Mouse (Mus musculus): ENCODE data around the gene Ube2g2. TPM values are rescaled to one million over a fixed set of nuclear protein-coding genes. Genes with fewer than 3 reads are reported as not detected.

The Ube2g2 gene
- 10 to 100 TPM; 43.7 to 51.3 TPM for total RNA-seq (2021)

- intact Hi-C loops (cut with DNase I), result loop anchor here (5.0 kb wide), 2 partner anchors 40 to 105 kb away; partner anchors contain the start of genes Fam207a and Pttg1ip
These were observed at the start of gene Ube2g2 for GRCm38 (mm10) chr10:77622055-77622988. TSS of gene Ube2g2 (plus strand) at chr10:77622275.

GRCm38 (mm10) chr10:77573162-77573561 is 48.9 kb upstream of the Ube2g2 start:
- no peak for DNase-seq (ENCODE audit: low spot score in 2 of 2)
- intact Hi-C loops (cut with DNase I), result no loop called here

More at GRCm38 (mm10) chr10:77622055-77622988, at the start of gene Ube2g2:
- DNase-seq (ENCODE audit: low spot score in 2 of 2), result peak; percentile 92 to 94

- intact Hi-C loops (cut with DNase I), result loop anchor here (5.0 to 10.0 kb wide), 3 partner anchors 42 to 165 kb away; partner anchors contain the start of genes Adarb1, Fam207a and Ube2g2
These were observed 41.8 kb upstream of the Ube2g2 start for GRCm38 (mm10) chr10:77580027-77580920.

GRCm38 (mm10) chr10:77581023-77581407 is 41.1 kb upstream of the Ube2g2 start:
- intact Hi-C loops (cut with DNase I), result loop anchor here (5.0 to 10.0 kb wide), 3 partner anchors 41 to 166 kb away; partner anchors contain the start of genes Adarb1, Fam207a and Ube2g2
- no peak for DNase-seq (ENCODE audit: low spot score in 2 of 2)

More at GRCm38 (mm10) chr10:77580027-77580920, 41.8 kb upstream of the Ube2g2 start:
- no peak for DNase-seq (ENCODE audit: low spot score in 2 of 2)

- DNase-seq (ENCODE audit: low spot score in 2 of 2), result peak; percentile 96 to 97
- intact Hi-C loops (cut with DNase I), result loop anchor here (2.0 to 10.0 kb wide), 4 partner anchors 25 to 167 kb away; partner anchors contain the start of genes Adarb1, Fam207a, Gm49325 and Sumo3
These were observed 40.4 kb upstream of the Ube2g2 start, which contains the start of gene Pttg1ip for GRCm38 (mm10) chr10:77581408-77582284. TSS of gene Pttg1ip (plus strand) at chr10:77581720.

- DNase-seq (ENCODE audit: low spot score in 2 of 2), result no peak
- intact Hi-C loops (cut with DNase I), result loop anchor here (2.0 to 10.0 kb wide), 4 partner anchors 25 to 167 kb away; partner anchors contain the start of genes Adarb1, Fam207a, Gm49325 and Sumo3
These were observed 39.8 kb upstream of the Ube2g2 start for GRCm38 (mm10) chr10:77582285-77582618.

- DNase-seq (ENCODE audit: low spot score in 2 of 2), result peak in 1 of 2 experiments; percentile 17
- intact Hi-C loops (cut with DNase I), result loop anchor here (2.0 to 10.0 kb wide), 4 partner anchors 23 to 169 kb away; partner anchors contain the start of genes Adarb1, Fam207a, Gm49325 and Sumo3
These were observed 38.2 kb upstream of the Ube2g2 start for GRCm38 (mm10) chr10:77583795-77584422.

GRCm38 (mm10) chr10:77586637-77587036 is 35.4 kb upstream of the Ube2g2 start:
- intact Hi-C loops (cut with DNase I), result loop anchor here (10.0 kb wide), 1 partner anchor 172 kb away; the partner anchor contains the start of gene Adarb1
- DNase-seq (ENCODE audit: low spot score in 2 of 2), result no peak

- DNase-seq (ENCODE audit: low spot score in 2 of 2), result no peak
- intact Hi-C loops (cut with DNase I), result loop anchor here (10.0 kb wide), 1 partner anchor 172 kb away; the partner anchor contains the start of gene Adarb1
These were observed 34.8 kb upstream of the Ube2g2 start for GRCm38 (mm10) chr10:77587091-77587775.

- intact Hi-C loops (cut with DNase I), result loop anchor here (10.0 kb wide), 1 partner anchor 173 kb away; the partner anchor contains the start of gene Adarb1
- no peak for DNase-seq (ENCODE audit: low spot score in 2 of 2)
These were observed 34.0 kb upstream of the Ube2g2 start for GRCm38 (mm10) chr10:77588036-77588435.

- no peak for DNase-seq (ENCODE audit: low spot score in 2 of 2)
- intact Hi-C loops (cut with DNase I), result loop anchor here (10.0 kb wide), 1 partner anchor 174 kb away; the partner anchor contains the start of gene Adarb1
These were observed 33.0 kb upstream of the Ube2g2 start for GRCm38 (mm10) chr10:77589117-77589516.

- DNase-seq (ENCODE audit: low spot score in 2 of 2), result no peak
- intact Hi-C loops (cut with DNase I), result loop anchor here (2.0 to 10.0 kb wide), 2 partner anchors 21 to 175 kb away; partner anchors contain the start of gene Adarb1
These were observed 32.3 kb upstream of the Ube2g2 start for GRCm38 (mm10) chr10:77589749-77590148.

- DNase-seq (ENCODE audit: low spot score in 2 of 2), result peak in 1 of 2 experiments; percentile 61
- intact Hi-C loops (cut with DNase I), result loop anchor here (2.0 kb wide), 1 partner anchor 20 kb away; no protein-coding TSS in a partner anchor
These were observed 31.3 kb upstream of the Ube2g2 start for GRCm38 (mm10) chr10:77590812-77591211.

GRCm38 (mm10) chr10:77591546-77591945 is 30.5 kb upstream of the Ube2g2 start:
- DNase-seq (ENCODE audit: low spot score in 2 of 2), result peak; percentile 72 to 95

GRCm38 (mm10) chr10:77596060-77596459 is 26.0 kb upstream of the Ube2g2 start:
- intact Hi-C loops (cut with DNase I), result no loop called here
- peak in 1 of 2 experiments; percentile 75 for DNase-seq (ENCODE audit: low spot score in 2 of 2)

More at GRCm38 (mm10) chr10:77591546-77591945, 30.5 kb upstream of the Ube2g2 start:
- intact Hi-C loops (cut with DNase I), result loop anchor here (2.0 kb wide), 1 partner anchor 19 kb away; no protein-coding TSS in a partner anchor

GRCm38 (mm10) chr10:77603021-77603420 is 19.1 kb upstream of the Ube2g2 start:
- no peak for DNase-seq (ENCODE audit: low spot score in 2 of 2)
- intact Hi-C loops (cut with DNase I), result no loop called here

GRCm38 (mm10) chr10:77604111-77604510 is 18.0 kb upstream of the Ube2g2 start:
- intact Hi-C loops (cut with DNase I), result no loop called here
- DNase-seq (ENCODE audit: low spot score in 2 of 2), result no peak
